12 mouse cellular contexts compared by ENCODE assay signal in the genomic region with DNA sequence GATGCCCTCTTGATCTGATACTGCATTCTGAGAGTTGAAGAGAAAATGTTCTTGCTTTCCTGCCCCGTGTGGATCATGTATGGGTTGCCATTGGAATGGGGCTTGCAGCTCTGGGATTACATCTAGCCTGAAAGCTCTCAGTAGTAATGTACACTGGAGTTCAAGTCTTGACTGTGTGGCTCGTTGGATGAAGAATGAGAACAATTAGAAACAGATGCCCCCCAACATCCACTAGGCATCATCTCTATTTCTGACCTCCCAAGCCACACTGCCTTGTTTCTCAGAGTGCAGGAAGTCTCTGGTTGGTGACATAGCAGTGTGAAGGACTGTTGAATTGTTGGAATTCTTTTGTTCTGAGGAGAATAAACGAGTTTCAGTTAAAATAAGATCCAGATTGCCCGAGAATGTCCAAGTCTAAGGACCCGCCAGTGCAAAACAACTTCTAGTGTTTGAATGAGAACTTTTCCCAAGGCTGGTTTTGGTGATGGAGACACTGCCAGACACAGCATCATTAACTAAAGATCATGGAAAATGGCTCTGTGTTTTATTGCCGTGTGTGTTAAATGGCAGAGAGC.
DNase-seq lines count a peak whose midpoint lies in the region; ATAC-seq and TF ChIP-seq lines count a peak whose summit lies in the region.
"Had no signal": no experiment of that assay in that cellular context is flagged by ENCODE, and none has a peak within 500 bp of the region (broad histone marks: within the 10 kb centered on the region; RNA-seq: fewer than 3 reads in every experiment).

No protein-coding gene starts in this region.

- H3K9me3 ChIP-seq in heart, embryonic 13.5 days = no peaks in the 10 kb centered on the region
- H3K9me3 ChIP-seq in lung, embryonic 15.5 days = no peaks in the 10 kb centered on the region
- no peaks in the 10 kb centered on the region for H3K9me3 ChIP-seq in intestine, embryonic 15.5 days
- H3K9me3 ChIP-seq: forebrain, embryonic 15.5 days; heart, embryonic 10.5 days had no signal

- H3K9ac ChIP-seq in heart, embryonic 13.5 days = no peak overlapping the region
- no peak overlapping the region for H3K9ac ChIP-seq in lung, embryonic 15.5 days
- H3K9ac ChIP-seq in intestine, embryonic 15.5 days = no peak overlapping the region
- H3K9ac ChIP-seq: forebrain, embryonic 15.5 days; liver, postnatal 0 days had no signal

- TF ChIP-seq CTCF in lung, adult 2 months (IDR thresholded peaks at IDR 0.05; ENCODE audit: insufficient read depth, low read length) = no peak
- no peak for TF ChIP-seq CTCF in cerebellum, adult 2 months (IDR thresholded peaks at IDR 0.05; ENCODE audit: borderline replicate concordance, insufficient read depth, low read depth, low read length)

- H3K4me2 ChIP-seq in heart, embryonic 13.5 days = no peak overlapping the region
- no peak overlapping the region for H3K4me2 ChIP-seq in lung, embryonic 15.5 days
- no peak overlapping the region for H3K4me2 ChIP-seq in intestine, embryonic 15.5 days (replicated peaks)
- H3K4me2 ChIP-seq: forebrain, embryonic 15.5 days had no signal

- H3K27me3 ChIP-seq in heart, embryonic 13.5 days (replicated peaks) = no peaks in the 10 kb centered on the region
- no peaks in the 10 kb centered on the region for H3K27me3 ChIP-seq in lung, embryonic 15.5 days
- no peaks in the 10 kb centered on the region for H3K27me3 ChIP-seq in intestine, embryonic 15.5 days (replicated peaks)
- H3K27me3 ChIP-seq in cerebellum, adult 2 months (ENCODE audit: control insufficient read depth, insufficient read depth, low read length) = no peaks in the 10 kb centered on the region
- H3K27me3 ChIP-seq: forebrain, embryonic 15.5 days had no signal

- H3K27ac ChIP-seq in heart, embryonic 13.5 days (replicated peaks) = peak overlapping the region; percentile 82
- 0 out of 2 replicates have a peak overlapping the region, but pooled peaks have one; percentile 1 for H3K27ac ChIP-seq in lung, embryonic 15.5 days
- peak overlapping the region; percentile 58; the same call in 1 of the 2 replicates for H3K27ac ChIP-seq in intestine, embryonic 15.5 days
- H3K27ac ChIP-seq in cerebellum, adult 2 months (ENCODE audit: insufficient read depth, low read length) = no peak overlapping the region
- H3K27ac ChIP-seq: forebrain, embryonic 15.5 days had no signal

- H3K4me3 ChIP-seq in heart, embryonic 13.5 days = no peak overlapping the region
- H3K4me3 ChIP-seq in lung, embryonic 15.5 days = no peak overlapping the region
- no peak overlapping the region for H3K4me3 ChIP-seq in lung, adult 2 months (replicated peaks; ENCODE audit: extremely low read depth, low read depth, low read length)
- no peak overlapping the region for H3K4me3 ChIP-seq in intestine, embryonic 15.5 days (replicated peaks)
- no peak overlapping the region for H3K4me3 ChIP-seq in cerebellum, adult 2 months (replicated peaks; ENCODE audit: insufficient read depth, low read depth, low read length)
- H3K4me3 ChIP-seq: forebrain, embryonic 15.5 days; heart, embryonic 10.5 days; megakaryocyte, embryonic 14.5 days had no signal

- no peak for ATAC-seq in heart, embryonic 13.5 days (ENCODE audit: extremely low read depth, insufficient number of reproducible peaks, low FRiP score, low TSS enrichment)
- no peak for ATAC-seq in lung, embryonic 15.5 days (ENCODE audit: borderline replicate concordance, extremely low read depth, low FRiP score, low TSS enrichment)
- ATAC-seq in intestine, embryonic 15.5 days = no peak
- ATAC-seq: forebrain, embryonic 15.5 days; liver, postnatal 0 days had no signal

- DNase-seq in heart, adult 9 months (ENCODE audit: low spot score in 2 of 2) = no peak
- no peak for DNase-seq in lung, adult 2 months
- no peak for DNase-seq in cerebellum, adult 2 months
- no peak for DNase-seq in layer of hippocampus, postnatal 10 days (ENCODE audit: low spot score in 2 of 2)
- no peak for DNase-seq in layer of hippocampus, adult 18-20 months (ENCODE audit: low spot score in 2 of 2)

- no peaks in the 10 kb centered on the region for H3K36me3 ChIP-seq in heart, embryonic 13.5 days
- no peaks in the 10 kb centered on the region for H3K36me3 ChIP-seq in lung, embryonic 15.5 days
- H3K36me3 ChIP-seq in intestine, embryonic 15.5 days = no peaks in the 10 kb centered on the region
- H3K36me3 ChIP-seq: forebrain, embryonic 15.5 days; heart, embryonic 10.5 days had no signal

- WGBS in heart, embryonic 13.5 days = 40% methylated on average over 6 of the region's 6 CpGs
- WGBS in lung, embryonic 15.5 days = 33% methylated on average over 6 of the region's 6 CpGs
- 54% methylated on average over 6 of the region's 6 CpGs for WGBS in lung, adult 2 months
- WGBS in intestine, embryonic 15.5 days = 40% methylated on average over 6 of the region's 6 CpGs
- 82% methylated on average over 6 of the region's 6 CpGs for WGBS in cerebellum, adult 2 months

- peaks cover 34% of the 10 kb centered on the region for H3K4me1 ChIP-seq in heart, embryonic 13.5 days
- peaks cover 19% of the 10 kb centered on the region for H3K4me1 ChIP-seq in lung, embryonic 15.5 days
- H3K4me1 ChIP-seq in lung, adult 2 months (ENCODE audit: control insufficient read depth, insufficient read depth, low read length) = peaks cover 9% of the 10 kb centered on the region
- H3K4me1 ChIP-seq in intestine, embryonic 15.5 days (replicated peaks) = peaks cover 10% of the 10 kb centered on the region; the same call in 1 of the 2 replicates
- H3K4me1 ChIP-seq in cerebellum, adult 2 months (ENCODE audit: control insufficient read depth, insufficient read depth, low read length) = no peaks in the 10 kb centered on the region
- H3K4me1 ChIP-seq: forebrain, embryonic 15.5 days; megakaryocyte, embryonic 14.5 days had no signal

- no peak for TF ChIP-seq POLR2A in lung, adult 2 months (IDR thresholded peaks at IDR 0.05; ENCODE audit: borderline replicate concordance, extremely low read depth, low read depth, low read length)
- no peak for TF ChIP-seq POLR2A in cerebellum, adult 2 months (IDR thresholded peaks at IDR 0.05; ENCODE audit: borderline replicate concordance, insufficient read depth, low read length)
